Mouse (Mus musculus) lung, postnatal 0 days (tissue): ENCODE data around the gene Sp6. TPM values are rescaled to one million over a fixed set of nuclear protein-coding genes. Genes with fewer than 3 reads are reported as not detected.
A peak's percentile ranks its signal among the peaks of the same experiment; 100 is the strongest.

Experiments used
- ATAC-seq: fragments of 200-750 bp; cut with Nextera tagmentation; 2 replicates; pipeline ENCODE4 v1.8.0; 2017; ENCODE audit warnings: moderate library complexity
- DNase-seq: peaks from one replicate; pipeline ENCODE4 v3.0.0-alpha.2; 2016; ENCODE audit warnings: low spot score
- H3K27ac ChIP-seq: fragments of 300-500 bp; sonication (generic); 2 replicates; pipeline ENCODE4 v1.5.1; 2014; ENCODE audit warnings: antibody characterized with exemption, mild to moderate bottlenecking, low read length, mixed read lengths
- H3K27me3 ChIP-seq: fragments of 300-500 bp; sonication (generic); replicated peaks from 2 replicates; pipeline ENCODE4 v1.6.1; 2014; ENCODE audit warnings: low read length, mixed read lengths; ENCODE audit not compliant: insufficient read depth
- H3K36me3 ChIP-seq: fragments of 300-500 bp; sonication (generic); 2 replicates; pipeline ENCODE4 v1.6.1; 2014; ENCODE audit warnings: low read length, mixed read lengths; ENCODE audit not compliant: insufficient read depth
- H3K4me1 ChIP-seq: fragments of 300-500 bp; sonication (generic); 2 replicates; pipeline ENCODE4 v1.6.1; 2014; ENCODE audit warnings: antibody characterized with exemption, low read depth, low read length, mixed read lengths; ENCODE audit not compliant: insufficient read depth
- H3K4me2 ChIP-seq: fragments of 300-500 bp; sonication (generic); replicated peaks from 2 replicates; pipeline ENCODE4 v1.6.1; 2014; ENCODE audit warnings: low read depth, mild to moderate bottlenecking, low read length, moderate library complexity, mixed read lengths
- H3K4me3 ChIP-seq: fragments of 300-500 bp; sonication (generic); 2 replicates; pipeline ENCODE4 v1.5.1; 2014; ENCODE audit warnings: low read depth, low read length
- H3K9ac ChIP-seq: fragments of 300-500 bp; sonication (generic); replicated peaks from 2 replicates; pipeline ENCODE4 v1.6.1; 2014; ENCODE audit warnings: low read depth, mild to moderate bottlenecking
- H3K9me3 ChIP-seq: fragments of 300-500 bp; sonication (generic); 2 replicates; pipeline ENCODE4 v1.6.1; 2016; ENCODE audit warnings: low read length, mixed read lengths
- CTCF ChIP-seq: IDR thresholded peaks from 2 replicates; pipeline ENCODE4 v1.5.1; 2016; ENCODE audit warnings: antibody characterized with exemption, mild to moderate bottlenecking
- EP300 ChIP-seq: IDR thresholded peaks from 2 replicates; pipeline ENCODE4 v1.6.1; 2016; ENCODE audit warnings: antibody characterized with exemption, mild to moderate bottlenecking, control low read depth
- WGBS: fragments of 180-500 bp; shearing (Covaris S2); extraction: QIAGEN DNeasy Blood & Tissue Kit; methylation state at CpG from one replicate; pipeline ENCODE4 v1.1.7; 2014; 5-methylcytosine and 5-hydroxymethylcytosine counted together
- polyA plus RNA-seq: library from polyadenylated mRNA; unstranded; fragments of >200 nt; fragmentation: Nextera tagmentation; extraction: Ambion mirVana; gene quantifications from 2 replicates; pipeline ENCODE4 v1.2.1, GENCODE M21; 2015

Sp6 gene
- polyA plus RNA-seq, 1 experiment from 2014 or later, result 0.56 TPM

- DNase-seq (no peak), ATAC-seq (no peak)
- Histone ChIP-seq H3K27ac (peak overlapping the region; percentile 83), H3K9ac (peak overlapping the region; percentile 12; the same call in 1 of the 2 replicates), H3K9me3 (no peaks in the 10 kb centered on the region), H3K4me2 (0 out of 2 replicates have a peak overlapping the region, but pooled peaks have one; percentile 17), H3K4me3 (no peak overlapping the region), H3K4me1 (peaks cover 49% of the 10 kb centered on the region), H3K36me3 (no peaks in the 10 kb centered on the region), H3K27me3 (no peaks in the 10 kb centered on the region)
- WGBS, result 52% methylated on average over 5 of the region's 5 CpGs
- TF ChIP-seq CTCF (no peak), EP300 (no peak)
Observed at GRCm38 (mm10) chr11:96969280-96969722, 43.9 kb upstream of the Sp6 start.

- ATAC-seq (peak; percentile 67), DNase-seq (peak; percentile 79)
- H3K36me3 ChIP-seq, result no peaks in the 10 kb centered on the region
- H3K27ac ChIP-seq, result peak overlapping the region; percentile 83
- peak overlapping the region; percentile 12; the same call in 1 of the 2 replicates for H3K9ac ChIP-seq
- 0 out of 2 replicates have a peak overlapping the region, but pooled peaks have one; percentile 17 for H3K4me2 ChIP-seq
- TF ChIP-seq CTCF, result no peak
- no peak for TF ChIP-seq EP300
- H3K4me3 ChIP-seq, result no peak overlapping the region
- WGBS, result 38% methylated on average over 1 of the region's 1 CpGs
- H3K27me3 ChIP-seq, result no peaks in the 10 kb centered on the region
- H3K4me1 ChIP-seq, result peaks cover 53% of the 10 kb centered on the region
- no peaks in the 10 kb centered on the region for H3K9me3 ChIP-seq
Observed at GRCm38 (mm10) chr11:96969746-96970145, 43.4 kb upstream of the Sp6 start.

GRCm38 (mm10) chr11:96970341-96970740 lies 42.9 kb upstream of the Sp6 start:
- no peak for TF ChIP-seq CTCF
- no peak for TF ChIP-seq EP300
- H3K4me1 ChIP-seq, result peaks cover 56% of the 10 kb centered on the region
- H3K36me3 ChIP-seq, result no peaks in the 10 kb centered on the region
- peak overlapping the region; percentile 83 for H3K27ac ChIP-seq
- ATAC-seq (no peak), DNase-seq (no peak)
- 46% methylated on average over 3 of the region's 3 CpGs for WGBS
- H3K9ac ChIP-seq, result 0 out of 2 replicates have a peak overlapping the region, but pooled peaks have one; percentile 12
- no peak overlapping the region for H3K4me2 ChIP-seq
- H3K4me3 ChIP-seq, result no peak overlapping the region
- no peaks in the 10 kb centered on the region for H3K27me3 ChIP-seq
- H3K9me3 ChIP-seq, result no peaks in the 10 kb centered on the region

GRCm38 (mm10) chr11:96972906-96973305 lies 40.3 kb upstream of the Sp6 start:
- peak; percentile 47 for DNase-seq
- H3K9ac ChIP-seq, result no peak overlapping the region

GRCm38 (mm10) chr11:96973426-96973964 lies 39.7 kb upstream of the Sp6 start:
- ATAC-seq (no peak), DNase-seq (no peak)
- Histone ChIP-seq H3K27ac (peak overlapping the region; percentile 68; the same call in 1 of the 2 replicates), H3K4me1 (peaks cover 53% of the 10 kb centered on the region), H3K9ac (no peak overlapping the region), H3K4me3 (no peak overlapping the region), H3K27me3 (no peaks in the 10 kb centered on the region), H3K36me3 (no peaks in the 10 kb centered on the region), H3K9me3 (no peaks in the 10 kb centered on the region), H3K4me2 (no peak overlapping the region)
- no peak for TF ChIP-seq EP300
- TF ChIP-seq CTCF, result no peak
- 81% methylated on average over 5 of the region's 5 CpGs for WGBS

More at GRCm38 (mm10) chr11:96972906-96973305, 40.3 kb upstream of the Sp6 start:
- Histone ChIP-seq H3K4me1 (peaks cover 56% of the 10 kb centered on the region), H3K4me2 (no peak overlapping the region), H3K36me3 (no peaks in the 10 kb centered on the region), H3K27ac (no peak overlapping the region), H3K27me3 (no peaks in the 10 kb centered on the region), H3K4me3 (no peak overlapping the region), H3K9me3 (no peaks in the 10 kb centered on the region)
- 71% methylated on average over 5 of the region's 5 CpGs for WGBS
- ATAC-seq, result no peak
- TF ChIP-seq EP300 (no peak), CTCF (no peak)

- DNase-seq, result peak; percentile 92
- H3K9me3 ChIP-seq, result no peaks in the 10 kb centered on the region
- no peak overlapping the region for H3K9ac ChIP-seq
- peaks cover 40% of the 10 kb centered on the region for H3K4me1 ChIP-seq
- WGBS, result 34% methylated on average over 5 of the region's 5 CpGs
- no peak overlapping the region for H3K4me3 ChIP-seq
- H3K4me2 ChIP-seq, result no peak overlapping the region
- H3K27ac ChIP-seq, result peak overlapping the region; percentile 68; the same call in 1 of the 2 replicates
- ATAC-seq, result no peak
- H3K36me3 ChIP-seq, result no peaks in the 10 kb centered on the region
- H3K27me3 ChIP-seq, result no peaks in the 10 kb centered on the region
- TF ChIP-seq EP300 (no peak), CTCF (no peak)
Observed at GRCm38 (mm10) chr11:96974813-96975212, 38.4 kb upstream of the Sp6 start.
